Mouse (Mus musculus): ENCODE data around the gene Cnot11. TPM values are rescaled to one million over a fixed set of nuclear protein-coding genes. Genes with fewer than 3 reads are reported as not detected.
"Not testable (repeated sequence)": the region's sequence is repeated elsewhere in the genome, so short reads cannot be mapped to it uniquely, and the experiment has no call there.

The Cnot11 gene
- total RNA-seq, 2 experiments from 2014 or later, result 25.9 to 28.7 TPM

DNA sequence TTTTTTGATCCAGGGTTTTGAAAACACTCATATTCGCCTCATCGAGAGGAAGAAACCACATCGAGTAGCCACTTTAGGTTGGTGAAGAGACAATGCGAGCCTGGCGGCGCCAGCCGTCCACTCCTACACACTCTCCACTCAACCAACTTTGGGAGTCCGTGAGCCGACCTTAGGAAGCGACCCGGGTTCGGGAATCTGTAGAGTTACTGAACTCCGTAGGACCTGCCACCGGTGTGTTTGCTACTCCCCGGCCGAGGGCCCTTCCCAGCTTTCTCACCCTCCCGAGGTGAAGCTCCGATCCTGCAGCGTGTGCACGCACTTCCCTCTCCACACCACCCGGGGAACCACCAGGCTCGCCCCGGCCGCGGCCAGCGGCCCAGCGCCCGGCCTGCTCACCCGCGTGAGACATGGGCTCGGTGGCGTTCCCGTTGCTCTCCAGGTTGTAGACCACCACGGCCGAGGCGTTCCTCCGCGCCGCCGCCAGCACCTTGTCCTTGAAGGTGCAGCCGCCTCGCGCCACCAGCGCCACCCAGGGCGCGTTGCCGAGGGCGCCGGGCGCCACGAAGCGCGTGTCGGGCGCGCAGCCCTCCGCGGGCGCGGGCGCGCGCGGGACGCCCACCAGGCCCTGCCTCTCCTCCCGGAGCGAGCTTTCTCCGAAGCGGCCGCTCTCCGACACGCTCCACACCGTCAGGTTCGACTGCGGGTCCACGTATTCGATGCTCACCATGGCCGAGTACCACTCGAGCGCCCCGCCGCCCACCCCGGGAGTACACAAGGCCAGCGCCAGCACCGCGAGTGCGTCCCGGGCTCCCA is 41.8 kb downstream of the Cnot11 start:
- ATAC-seq (replicated peaks; ENCODE audit: poor library complexity, severe bottlenecking), result peak; percentile 24

DNA sequence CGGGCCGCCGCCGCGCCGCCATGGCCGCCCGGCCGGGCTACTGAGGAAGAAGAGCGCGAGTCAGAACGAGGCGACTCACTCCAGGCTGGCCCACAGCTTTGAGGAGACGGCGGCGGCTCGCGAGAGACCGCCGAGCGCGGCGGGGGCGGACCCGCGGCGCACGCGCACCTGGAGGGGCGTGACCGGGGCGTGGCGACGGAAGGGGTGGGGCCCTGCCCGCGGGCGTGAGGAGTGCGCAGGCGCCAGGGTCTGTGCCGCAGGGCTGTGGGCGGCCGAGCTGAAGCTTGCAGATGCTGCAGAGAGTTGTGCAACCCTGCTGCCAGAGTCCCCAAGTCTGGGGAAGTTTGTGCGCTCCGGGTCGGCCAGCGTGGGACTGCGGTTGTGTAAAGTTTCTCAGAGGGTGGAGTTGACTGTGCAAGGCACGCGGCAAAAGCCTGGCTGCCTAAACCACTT is 42.5 kb downstream of the Cnot11 start, which contains the start of gene Rnf149:
Gene Rnf149 (minus strand): TSS at position 153 of the 453 bp plus-strand sequence.
- ATAC-seq (replicated peaks; ENCODE audit: poor library complexity, severe bottlenecking), result peak; percentile 76

DNA sequence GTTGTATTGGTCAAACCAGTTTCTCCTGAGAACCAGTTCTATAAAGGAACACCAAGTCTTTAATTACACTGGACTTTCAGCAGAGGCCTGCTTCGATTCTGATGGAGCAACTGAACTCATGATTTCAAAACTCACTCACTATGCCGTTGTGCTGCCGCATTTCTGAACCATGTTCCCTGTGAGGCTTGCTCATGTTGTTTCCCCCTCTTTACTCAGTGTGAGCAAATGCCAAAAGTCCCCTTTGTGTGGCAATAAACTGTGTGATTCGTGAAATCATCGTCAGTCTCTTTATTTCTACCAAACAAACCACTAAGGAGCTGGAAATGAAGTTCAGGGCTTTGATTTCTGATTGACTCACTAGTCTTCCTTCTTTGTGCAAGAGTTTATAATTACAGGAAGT is 43.7 kb downstream of the Cnot11 start:
- peak; percentile 49 for ATAC-seq (replicated peaks; ENCODE audit: poor library complexity, severe bottlenecking)

DNA sequence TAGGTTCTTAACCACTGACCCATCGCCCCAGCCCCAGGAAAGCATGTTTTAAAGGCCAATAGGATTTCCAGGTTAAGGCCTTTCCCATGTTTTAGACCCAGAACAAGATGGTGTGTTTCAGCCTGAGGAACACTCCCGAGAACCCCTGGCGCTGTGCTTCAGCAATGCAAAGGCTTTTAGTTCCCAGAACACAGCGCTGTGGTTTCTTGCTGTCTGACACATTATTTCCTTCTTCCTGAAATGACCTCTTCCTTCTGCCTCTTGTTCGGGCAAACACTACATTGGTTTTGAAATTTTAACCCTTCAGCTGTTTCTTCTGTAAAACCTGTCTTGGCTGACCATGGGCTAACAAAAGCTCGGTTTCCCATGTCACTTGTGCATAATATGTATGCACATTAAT is 44.3 kb downstream of the Cnot11 start:
- peak; percentile 30 for ATAC-seq (replicated peaks; ENCODE audit: poor library complexity, severe bottlenecking)

DNA sequence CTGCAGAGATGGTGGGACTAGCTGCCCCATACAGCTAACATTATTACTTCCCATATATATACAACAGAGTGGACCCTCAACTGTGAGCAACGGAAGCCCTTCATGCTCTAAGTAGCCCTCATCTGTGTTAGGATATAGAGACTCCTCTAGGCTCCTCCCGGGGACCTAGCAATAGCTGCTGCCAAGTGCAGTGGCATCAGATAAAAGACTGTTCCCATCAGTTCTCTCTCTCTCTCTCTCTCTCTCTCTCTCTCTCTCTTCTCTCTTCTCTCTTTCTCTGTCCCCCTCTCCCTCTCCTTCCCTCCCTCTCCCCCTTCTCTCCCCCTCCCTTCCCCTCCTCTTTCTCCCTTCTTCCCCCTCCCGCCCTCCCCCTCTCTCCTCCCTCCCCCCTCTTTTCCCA is 46.4 kb downstream of the Cnot11 start:
- no peak for ATAC-seq (replicated peaks; ENCODE audit: poor library complexity, severe bottlenecking)

DNA sequence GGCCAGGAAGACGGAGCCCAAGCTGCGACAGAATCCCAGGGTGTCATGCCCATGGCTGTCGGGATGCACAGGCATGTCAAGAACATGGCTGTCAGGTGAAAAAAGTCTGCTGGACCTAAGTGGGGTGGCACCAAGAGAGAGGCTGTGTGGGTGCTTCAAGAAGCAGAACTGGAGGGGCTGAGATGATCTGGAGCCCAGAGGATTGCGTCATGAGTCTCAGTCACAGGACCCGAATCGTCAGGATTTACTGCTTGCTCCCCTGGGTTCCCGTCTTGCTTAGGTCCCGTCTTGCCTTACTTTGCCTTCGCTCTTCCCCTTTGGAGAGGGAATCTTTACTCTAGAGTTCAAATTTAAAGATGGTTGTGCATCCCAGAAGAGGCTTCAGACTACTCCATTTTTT is 48.4 kb downstream of the Cnot11 start:
- peak; percentile 67 for ATAC-seq (replicated peaks; ENCODE audit: poor library complexity, severe bottlenecking)

DNA sequence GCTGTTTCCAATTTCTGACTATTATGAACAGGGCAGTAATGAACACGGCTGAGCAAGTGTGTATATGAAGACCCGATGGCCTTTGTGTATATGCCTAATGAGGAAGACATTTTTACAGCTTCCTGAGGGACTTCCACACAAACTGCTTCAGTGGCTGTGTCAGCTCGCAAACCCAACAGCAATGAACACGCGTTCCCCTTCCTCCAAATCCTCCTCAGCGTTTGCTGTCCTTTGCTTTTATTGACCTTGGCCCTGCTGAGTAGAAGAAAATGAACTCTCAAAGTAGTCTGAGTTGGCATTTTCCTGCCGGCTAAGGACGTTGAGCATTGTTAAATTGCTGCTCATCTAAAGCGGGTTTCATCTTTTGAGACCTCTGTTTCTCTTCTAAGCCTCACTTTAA is 50.6 kb downstream of the Cnot11 start:
- no peak for ATAC-seq (replicated peaks; ENCODE audit: poor library complexity, severe bottlenecking)

DNA sequence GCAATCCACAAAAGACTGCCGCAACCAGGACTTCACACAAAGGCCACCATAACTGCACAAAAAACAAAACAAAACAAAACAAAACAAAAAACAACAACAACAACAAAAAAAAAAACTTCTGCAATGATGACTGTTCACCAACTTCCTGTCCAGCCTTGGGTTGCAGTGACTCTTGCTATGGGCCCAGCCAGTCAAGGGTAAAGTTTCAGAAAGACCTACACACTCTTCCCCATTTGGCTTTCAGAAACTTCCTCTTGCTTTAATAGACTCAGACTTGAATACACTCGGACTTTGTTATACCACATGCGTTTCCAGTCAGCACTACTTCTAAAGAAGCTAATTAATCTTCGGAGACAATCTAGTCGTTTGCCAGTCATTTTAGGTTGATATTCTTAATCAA is 55.4 kb downstream of the Cnot11 start:
- peak; percentile 88 for ATAC-seq (replicated peaks; ENCODE audit: poor library complexity, severe bottlenecking)

DNA sequence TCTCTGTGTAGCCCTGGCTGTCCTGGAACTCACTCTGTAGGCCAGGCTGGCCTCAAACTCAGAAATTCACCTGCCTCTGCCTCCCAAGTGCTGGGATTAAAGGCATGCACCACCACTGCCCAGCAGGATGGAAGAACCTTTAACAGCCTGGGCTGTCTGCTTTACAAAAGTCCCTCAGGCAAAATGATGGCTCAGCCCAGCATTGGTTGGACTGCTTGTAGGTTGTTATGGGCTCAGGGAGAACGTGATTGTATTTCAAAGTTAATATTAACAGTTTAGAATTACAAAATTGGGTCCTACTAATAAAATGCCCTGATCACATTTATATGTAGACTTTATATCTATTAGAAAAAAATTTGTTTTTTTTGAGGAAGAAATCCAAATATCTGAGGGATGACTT is 56.8 kb downstream of the Cnot11 start:
- ATAC-seq (replicated peaks; ENCODE audit: poor library complexity, severe bottlenecking), result not testable (repeated sequence)

DNA sequence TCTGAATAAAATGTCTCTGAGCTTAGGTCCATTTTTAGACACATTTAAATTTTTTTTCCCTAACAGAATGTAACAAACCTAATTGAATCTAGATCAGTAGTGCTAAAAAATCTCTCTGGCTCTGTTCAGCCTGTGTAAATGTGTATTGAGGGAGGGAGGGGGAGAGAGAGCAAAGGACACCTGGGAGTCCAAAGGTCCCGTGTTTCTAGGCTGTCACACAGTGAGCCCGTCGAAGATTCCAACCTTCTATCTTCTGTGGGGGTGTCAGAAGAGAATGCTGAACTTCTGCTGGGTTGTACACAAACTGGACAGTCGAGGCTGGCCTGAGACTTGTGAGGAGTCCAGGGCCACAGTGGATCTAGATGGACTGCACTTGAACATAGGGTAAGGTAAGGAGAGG is 57.3 kb downstream of the Cnot11 start:
- no peak for ATAC-seq (replicated peaks; ENCODE audit: poor library complexity, severe bottlenecking)

DNA sequence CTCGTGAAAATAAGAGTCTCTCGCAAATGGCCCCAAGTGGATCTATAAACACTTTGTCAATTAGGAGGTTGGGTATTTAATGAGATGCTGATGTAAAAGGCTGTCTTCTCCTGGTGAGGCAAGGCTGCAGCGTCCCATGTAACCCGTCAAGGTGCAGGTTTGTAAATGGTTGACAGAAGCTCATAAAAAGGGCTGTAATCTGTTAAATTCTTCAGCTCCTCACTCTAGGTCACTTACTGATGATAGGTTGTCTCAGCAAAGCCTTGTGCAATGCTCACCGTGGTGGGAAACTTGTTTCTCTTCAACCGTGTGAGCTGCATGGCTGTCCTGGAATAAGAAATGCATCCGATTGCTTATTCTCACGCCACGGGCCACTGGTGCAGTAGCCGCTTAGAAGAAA is 59.0 kb downstream of the Cnot11 start:
- ATAC-seq (replicated peaks; ENCODE audit: poor library complexity, severe bottlenecking), result no peak

Other genes starting within 250 kb of the Cnot11 start
- 2,377 and 2,618 TPM in 2 replicates for gene Rpl31, start 167.2 kb upstream of the Cnot11 start, total RNA-seq (2014; fragmentation: Nextera tagmentation)
- gene Rpl31, start 167.2 kb upstream of the Cnot11 start, total RNA-seq (2017), result 283 and 432 TPM in 2 replicates
- 14.2 and 44.5 TPM in 2 replicates for gene Tbc1d8, start 56.2 kb upstream of the Cnot11 start, total RNA-seq (2014; fragmentation: Nextera tagmentation)
- gene Tbc1d8, start 56.2 kb upstream of the Cnot11 start, total RNA-seq (2017), result 9.7 and 13.8 TPM in 2 replicates
- 34.0 and 37.2 TPM in 2 replicates for gene Rnf149, start 42.4 kb downstream of the Cnot11 start, total RNA-seq (2014; fragmentation: Nextera tagmentation)
- gene Rnf149, start 42.4 kb downstream of the Cnot11 start, total RNA-seq (2017), result 34.6 and 34.8 TPM in 2 replicates
- gene Creg2, start 116.5 kb downstream of the Cnot11 start, total RNA-seq (2014; fragmentation: Nextera tagmentation), result not detected in 2 replicates
- not detected in 2 replicates for gene Creg2, start 116.5 kb downstream of the Cnot11 start, total RNA-seq (2017)
- gene Rfx8, start 186.0 kb downstream of the Cnot11 start, total RNA-seq (2014; fragmentation: Nextera tagmentation), result not detected in 2 replicates
- 0.86 TPM in 1 of 2 replicates, not detected in the other for gene Rfx8, start 186.0 kb downstream of the Cnot11 start, total RNA-seq (2017)

Data from granulocyte monocyte progenitor cell, adult 5-6 weeks (primary cell).